Mouse (Mus musculus) adrenal gland, adult 10 weeks (tissue): ENCODE results near the gene Vmn1r112. TPM values are rescaled to one million over a fixed set of nuclear protein-coding genes. Genes with fewer than 3 reads are reported as not detected.

ENCODE experiments used
- polyA plus RNA-seq: library from polyadenylated mRNA; stranded (reverse); fragments of 350-450 nt; fragmentation: Illumina TruSeq; extraction: RNeasy Lipid Tissue Mini Kit (QIAGEN cat#74804); gene quantifications from one replicate; pipeline ENCODE4 v1.2.3, GENCODE M21; 2014; ENCODE audit warnings: low read depth, low replicate concordance

Gene Vmn1r112
- not detected for polyA plus RNA-seq

GRCm38 (mm10) chr7:20770885-20771284 is at the start of gene Vmn1r112:
Vmn1r112 (plus strand) TSS chr7:20771185.

GRCm38 (mm10) chr7:20730524-20730923 is 40.5 kb upstream of the Vmn1r112 start, which contains the start of gene Gm10668:
Gm10668 (minus strand) TSS chr7:20730624.

GRCm38 (mm10) chr7:20786985-20787384 is 16.0 kb downstream of the Vmn1r112 start, which contains the start of gene Vmn1r113:
Vmn1r113 (plus strand) TSS chr7:20787285.

GRCm38 (mm10) chr7:20812086-20812485 is 41.1 kb downstream of the Vmn1r112 start, which contains the start of gene Vmn1r114:
Vmn1r114 (minus strand) TSS chr7:20812186.

Other genes starting within 250 kb of the Vmn1r112 start
- not detected for gene Vmn1r104, start 237.3 kb upstream of the Vmn1r112 start, polyA plus RNA-seq
- gene Gm5726, start 225.4 kb upstream of the Vmn1r112 start, polyA plus RNA-seq = not detected
- gene Gm4141, start 194.9 kb upstream of the Vmn1r112 start, polyA plus RNA-seq = not detected
- not detected for gene Gm4513, start 172.2 kb upstream of the Vmn1r112 start, polyA plus RNA-seq
- not detected for gene Vmn1r107, start 102.3 kb upstream of the Vmn1r112 start, polyA plus RNA-seq
- not detected for gene Vmn1r111, start 68.0 kb upstream of the Vmn1r112 start, polyA plus RNA-seq
- gene Gm10668, start 40.6 kb upstream of the Vmn1r112 start, polyA plus RNA-seq = not detected
- gene Vmn1r113, start 16.1 kb downstream of the Vmn1r112 start, polyA plus RNA-seq = not detected
- gene Vmn1r114, start 41.0 kb downstream of the Vmn1r112 start, polyA plus RNA-seq = not detected
- gene Vmn1r115, start 73.8 kb downstream of the Vmn1r112 start, polyA plus RNA-seq = not detected
- gene Vmn1r116, start 101.1 kb downstream of the Vmn1r112 start, polyA plus RNA-seq = not detected
- gene Vmn1r117, start 112.9 kb downstream of the Vmn1r112 start, polyA plus RNA-seq = not detected
- not detected for gene Vmn1r118, start 141.2 kb downstream of the Vmn1r112 start, polyA plus RNA-seq
- not detected for gene Vmn1r119, start 241.3 kb downstream of the Vmn1r112 start, polyA plus RNA-seq